Mouse (Mus musculus): ENCODE measurements around the gene Desi1.

DNA sequence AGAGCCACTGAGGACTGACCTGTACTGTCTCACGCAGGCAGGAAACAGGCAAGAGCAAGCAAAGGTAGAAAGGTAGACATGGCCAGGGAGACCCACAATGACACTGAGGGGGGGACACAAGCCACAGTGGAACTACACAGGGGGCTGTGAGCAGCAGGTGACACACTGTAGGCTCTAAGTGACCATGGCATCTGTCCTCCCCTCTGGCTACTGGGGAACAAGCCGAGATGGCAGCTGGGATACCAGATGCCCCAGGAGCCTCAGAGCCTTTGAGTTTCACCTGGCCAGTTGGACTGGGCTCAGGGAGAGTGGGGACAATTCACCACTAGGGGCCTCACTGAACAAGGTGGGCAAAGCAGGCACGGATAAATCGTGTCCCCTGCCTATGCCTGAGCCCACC lies 81.4 kb downstream of the Desi1 start:
- TF ChIP-seq CTCF (IDR thresholded peaks at IDR 0.05) (peak; percentile 2; the same call in 1 of the 2 replicates), EP300 (IDR thresholded peaks at IDR 0.05) (no peak)
